Mouse (Mus musculus) left cerebral cortex, adult 18-20 months (tissue): ENCODE measurements at regions not wholly inside any gene's neighbourhood (a gene's known extent, or its start where the extent isn't known, plus 50 kb on each side); places are given as distances from the start of the nearest gene placed in this dataset.

Experiments used
- DNase-seq, 2 experiments: peaks; one replicate each; pipeline ENCODE4 v3.0.0; 2021 to 2022; ENCODE audit warnings: low spot score in 2 of 2, mixed read lengths in 1 of 2

DNA sequence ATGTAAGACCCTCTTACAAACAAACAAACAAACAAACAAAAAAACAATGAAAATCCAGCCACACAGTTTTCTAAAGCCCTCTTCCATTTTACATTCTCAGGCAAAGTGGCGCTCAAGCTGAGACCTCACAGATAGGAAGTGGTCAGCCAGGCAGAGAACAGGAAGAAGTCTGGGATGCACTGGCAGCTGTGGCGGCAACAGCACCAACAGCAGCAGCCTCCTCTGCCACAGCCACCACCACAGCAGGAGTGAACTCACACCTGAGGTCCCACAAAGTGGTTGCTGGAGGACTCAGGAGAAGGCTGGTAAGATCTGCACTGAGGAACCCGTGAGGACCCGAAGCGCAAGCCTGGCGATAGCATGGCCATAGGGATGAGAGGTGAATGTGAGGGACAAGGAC lies 156.3 kb downstream of the Grm4 start:
- DNase-seq = no peak

DNA sequence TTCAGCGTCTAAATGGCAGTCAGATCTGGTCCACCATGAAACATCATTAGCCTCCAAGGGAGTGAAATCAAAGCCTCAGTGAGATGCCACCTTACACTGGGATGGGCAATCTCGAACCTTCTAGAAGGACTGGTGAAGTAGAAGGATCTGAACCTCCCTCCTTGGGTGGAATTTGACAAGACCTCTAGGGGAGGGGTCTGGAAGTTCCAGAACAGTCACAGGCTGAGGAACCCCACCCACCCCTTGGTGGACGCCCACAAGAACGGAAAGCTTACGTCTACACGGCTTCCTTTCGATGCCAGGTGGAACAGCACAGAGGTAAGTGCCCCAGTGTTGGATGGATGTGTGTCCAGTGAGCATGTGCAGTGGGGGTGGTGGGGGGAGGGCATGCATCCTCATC lies 156.9 kb downstream of the Grm4 start:
- no peak for DNase-seq

DNA sequence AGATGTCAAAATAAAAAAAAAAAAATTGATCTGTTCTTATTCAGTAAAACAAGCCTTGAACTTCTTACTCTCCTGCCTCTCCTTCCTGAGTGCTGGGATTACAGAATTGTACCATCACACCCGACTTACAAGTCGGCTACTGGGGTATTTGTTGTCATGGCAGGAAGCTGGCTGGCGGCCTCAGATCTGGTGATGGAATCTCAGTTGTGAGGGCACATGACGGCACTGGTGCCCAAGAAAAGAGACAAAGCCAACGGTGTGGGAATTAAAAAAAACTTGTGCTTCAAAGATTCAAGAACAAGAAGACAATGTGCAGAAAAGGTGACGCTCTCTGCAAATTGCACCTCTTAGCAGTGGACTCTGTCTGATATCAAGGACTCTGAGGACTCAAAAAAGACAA lies 157.3 kb downstream of the Grm4 start:
- DNase-seq = no peak

DNA sequence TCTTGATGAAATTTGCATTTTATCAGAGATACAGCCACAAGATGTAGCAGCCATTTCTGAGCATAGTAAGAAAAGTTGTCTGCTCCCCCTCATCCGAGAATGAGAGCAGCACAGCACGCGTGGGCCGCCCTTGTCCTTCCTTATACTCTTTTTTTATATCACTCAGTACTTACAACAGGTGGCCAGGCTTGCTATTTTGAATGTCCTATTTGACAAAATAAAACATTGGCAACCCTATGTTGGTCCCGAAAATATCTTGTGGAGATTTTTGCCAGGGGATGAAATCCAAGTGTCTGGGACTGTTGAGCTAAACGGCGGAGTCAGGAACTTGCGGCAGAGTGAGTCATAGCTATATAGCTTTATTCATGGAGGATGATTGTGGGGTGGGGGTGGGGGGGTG lies 158.0 kb upstream of the Lemd2 start:
- peak; percentile 69 to 70 for DNase-seq

DNA sequence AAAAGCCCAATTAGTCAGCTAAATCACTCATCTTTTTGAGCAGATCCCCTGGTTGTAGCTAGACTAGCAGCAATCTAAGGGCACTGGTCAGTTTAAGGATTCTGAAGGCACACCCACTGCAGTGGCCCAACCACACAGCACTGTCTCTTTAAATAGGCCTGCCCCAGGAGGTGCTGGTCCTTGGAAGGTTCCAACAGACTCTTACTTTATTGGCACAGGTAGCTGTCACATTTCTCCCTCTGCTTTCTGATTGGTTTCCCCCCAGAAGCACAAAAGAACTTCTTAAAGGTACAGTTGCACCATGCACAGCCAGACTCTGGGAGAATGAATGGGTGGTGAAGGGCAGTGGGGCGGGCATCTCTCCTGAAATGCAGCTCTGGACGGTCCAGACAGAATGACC lies 157.1 kb upstream of the Lemd2 start:
- DNase-seq = no peak

DNA sequence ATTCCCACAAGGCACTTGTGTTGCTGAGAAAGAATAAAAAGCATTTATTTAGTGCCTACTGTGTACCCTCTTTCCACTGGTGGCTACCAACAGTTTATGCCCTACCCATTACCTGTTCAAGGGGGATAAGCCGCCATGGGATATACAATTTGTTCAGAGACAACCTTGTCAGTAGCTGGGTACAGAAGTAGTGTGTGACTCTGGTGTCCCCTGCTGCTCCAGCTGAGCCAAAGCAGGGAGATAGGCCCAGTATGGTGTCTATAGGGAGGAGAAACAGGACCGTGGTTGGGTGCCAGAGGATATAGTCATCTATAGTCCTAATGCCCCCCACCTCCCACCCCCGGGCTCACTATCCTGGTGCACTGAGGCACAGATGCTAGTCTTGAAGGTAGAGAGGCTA lies 152.6 kb upstream of the Lemd2 start:
- no peak for DNase-seq

DNA sequence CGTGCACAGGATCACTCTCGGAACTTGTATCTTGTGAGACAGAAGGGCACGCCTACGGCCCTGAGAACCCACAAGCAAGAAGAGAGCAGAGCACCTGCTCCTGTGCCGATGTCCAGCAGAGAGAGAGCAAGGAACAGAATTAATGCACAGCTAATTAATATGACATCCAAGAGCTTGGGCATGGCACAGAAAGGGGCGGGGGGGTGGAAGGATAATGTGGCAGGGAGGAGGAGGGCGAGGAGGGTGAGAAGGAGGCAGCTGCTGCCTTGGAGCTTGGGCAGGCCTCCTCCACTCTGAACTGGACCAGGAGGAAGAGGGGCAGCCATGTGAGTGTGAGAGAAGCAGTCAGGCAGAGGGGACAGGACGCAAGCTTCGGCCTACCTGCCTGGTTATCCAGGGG lies 151.4 kb upstream of the Lemd2 start:
- DNase-seq = no peak

DNA sequence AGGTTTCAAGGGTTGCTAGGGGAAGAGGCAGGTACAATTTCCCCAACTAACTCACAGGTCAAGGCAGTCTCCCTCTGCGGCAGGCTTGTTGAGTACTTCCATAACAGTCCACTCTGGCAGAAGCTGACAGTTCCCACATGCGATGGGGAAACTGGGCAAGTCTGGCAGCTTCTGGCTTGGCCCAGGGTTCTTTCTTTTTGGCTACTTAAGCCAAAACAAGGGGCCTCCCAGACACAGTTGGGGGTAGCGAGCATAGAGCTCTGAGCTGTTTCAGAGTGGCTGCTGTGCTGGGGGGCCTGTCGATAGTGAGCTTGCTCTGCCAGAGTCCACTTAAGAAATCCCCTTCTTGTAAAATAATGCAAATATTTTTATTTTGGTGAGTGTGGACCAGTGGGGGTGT lies 150.8 kb upstream of the Lemd2 start:
- no peak for DNase-seq

DNA sequence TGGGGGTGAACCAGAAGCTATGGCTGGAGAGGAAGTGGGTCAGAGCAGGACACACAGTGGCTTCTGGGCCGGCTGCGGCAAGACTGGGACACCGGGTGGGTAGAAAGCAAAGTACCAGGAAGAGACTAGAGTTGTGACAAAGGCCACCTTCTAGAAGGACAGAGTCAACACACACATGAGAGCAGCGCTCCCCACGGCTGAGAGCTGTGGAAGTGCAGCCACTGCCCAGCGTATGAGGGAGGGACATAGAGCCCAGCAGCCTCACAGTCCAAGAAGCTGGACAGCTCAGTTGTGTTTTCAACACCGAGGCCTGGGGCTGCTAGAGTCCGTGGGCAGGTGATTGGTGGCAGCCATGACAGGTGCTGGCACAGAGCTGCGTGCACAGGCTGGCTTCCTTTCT lies 145.6 kb upstream of the Lemd2 start:
- no peak for DNase-seq

DNA sequence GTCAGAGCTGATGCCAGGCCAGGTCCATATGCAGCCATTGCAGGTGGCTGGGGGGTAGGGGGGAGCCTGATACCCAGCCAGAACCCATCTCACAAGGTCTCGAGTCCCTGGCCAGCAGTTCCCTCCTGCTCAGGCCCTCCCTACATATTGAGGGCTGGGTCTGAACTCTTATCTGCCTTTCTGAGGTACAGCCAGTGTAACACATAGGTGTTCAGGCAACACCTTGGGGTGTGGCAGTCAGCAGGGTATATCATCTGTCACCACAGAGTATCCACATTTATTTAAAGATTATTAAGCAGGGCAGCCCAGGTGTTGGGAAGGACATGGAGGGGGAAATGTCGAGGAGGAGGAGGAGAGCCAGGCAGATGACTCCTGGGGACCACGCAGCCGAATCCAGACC lies 145.2 kb upstream of the Lemd2 start:
- DNase-seq = no peak

DNA sequence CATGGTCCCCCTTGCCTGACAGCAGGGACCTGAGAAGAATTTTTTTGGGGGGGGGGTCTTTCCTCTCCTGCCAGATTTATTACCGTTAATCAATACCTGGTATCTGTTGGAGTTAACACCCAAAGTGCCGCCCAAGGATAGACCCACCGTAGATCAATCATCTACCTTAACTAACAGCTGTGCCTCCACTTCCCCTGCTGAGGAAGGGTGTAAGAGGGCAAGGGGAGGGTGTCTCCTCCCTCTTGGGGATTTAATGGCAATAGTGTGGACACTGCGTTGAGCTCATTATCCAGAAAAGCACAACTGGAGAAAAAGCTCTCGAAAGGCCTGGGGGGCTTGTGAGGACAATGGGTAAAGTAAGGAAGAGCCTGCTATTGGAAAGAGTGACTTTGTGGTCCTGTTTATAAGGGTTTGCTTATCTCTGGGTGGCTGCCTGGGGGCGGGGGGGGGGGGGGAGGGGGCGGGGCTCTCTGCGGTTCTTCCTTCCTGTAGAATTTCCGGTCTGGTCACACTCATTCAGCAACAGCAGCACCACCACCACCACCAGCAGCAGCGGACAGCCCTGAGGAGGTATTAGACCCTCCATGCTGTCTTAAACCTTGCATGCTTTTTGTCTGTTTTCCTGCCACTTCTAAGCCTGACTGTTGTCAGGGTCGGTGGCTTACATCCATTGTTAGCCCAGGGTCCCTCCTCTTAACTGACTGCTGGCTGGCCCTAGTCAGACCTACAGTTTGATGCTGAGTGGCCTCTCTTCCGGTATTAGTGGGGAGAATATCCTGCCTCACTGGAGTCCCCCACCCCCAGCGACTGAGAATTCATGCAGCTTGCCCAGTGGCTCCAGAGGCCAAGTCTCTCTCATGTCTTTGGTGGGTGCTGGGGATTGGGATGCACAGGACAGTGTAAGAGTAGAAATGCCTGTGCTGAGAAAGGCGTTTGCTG lies 138.0 kb upstream of the Lemd2 start:
- no peak for DNase-seq

DNA sequence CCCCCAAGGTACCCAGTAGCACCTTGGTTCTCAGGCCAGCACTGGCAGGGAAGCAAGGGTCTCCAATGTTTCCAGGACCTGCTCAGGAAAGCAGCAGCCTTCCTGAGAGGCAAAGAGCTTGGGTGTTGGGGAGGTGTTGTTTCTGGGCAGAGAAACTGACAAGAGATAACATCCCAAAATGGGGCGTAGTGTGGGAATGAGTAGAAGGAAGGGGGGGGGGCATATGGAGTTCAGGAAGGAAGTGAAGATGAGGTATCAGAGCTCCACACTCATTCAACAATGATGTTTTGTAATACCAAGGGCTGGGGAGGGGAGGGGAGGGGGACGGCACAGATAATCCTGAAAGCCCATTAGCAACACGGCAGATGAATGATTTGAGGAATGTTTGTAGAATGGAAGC lies 135.6 kb upstream of the Lemd2 start:
- no peak for DNase-seq

DNA sequence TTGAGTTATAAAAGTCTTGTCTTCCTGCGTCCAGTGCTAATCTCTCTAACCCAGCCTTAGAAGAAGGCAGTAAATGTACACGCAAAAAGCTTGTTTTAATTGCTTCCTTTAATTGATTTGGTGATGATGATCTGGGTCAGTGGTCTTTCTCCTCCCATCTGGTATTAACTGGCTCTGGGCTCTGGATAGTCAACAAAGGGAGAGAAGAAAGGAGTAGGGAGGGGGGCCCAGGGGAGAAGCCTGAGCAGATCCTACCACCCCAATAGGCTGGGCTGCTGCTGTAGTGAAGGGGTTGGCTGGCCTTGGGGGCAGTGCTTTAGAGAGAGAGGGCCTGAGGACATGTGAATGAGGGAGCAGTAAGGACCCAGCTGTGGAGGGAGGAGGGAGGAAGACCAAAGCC lies 135.0 kb upstream of the Lemd2 start:
- DNase-seq = no peak

DNA sequence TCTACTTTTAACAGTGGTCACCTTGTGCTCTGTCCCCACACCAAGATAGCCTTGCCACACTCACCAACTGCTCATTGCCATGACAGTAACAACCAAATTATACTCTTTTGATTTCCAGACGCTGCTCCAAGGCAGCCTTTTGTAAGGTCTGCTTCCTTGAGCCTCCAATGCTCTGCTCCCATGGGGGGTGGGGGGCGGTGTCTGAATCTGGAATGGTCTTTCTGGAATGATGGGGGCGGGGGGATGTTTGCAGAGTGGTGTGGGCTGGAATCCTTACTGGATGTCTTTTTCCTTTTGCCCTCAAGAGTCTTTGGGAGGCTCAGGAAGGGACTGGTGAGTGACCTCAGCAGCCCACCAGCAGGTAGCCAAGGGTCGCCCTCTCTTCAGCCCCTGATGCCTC lies 131.4 kb upstream of the Lemd2 start:
- DNase-seq = no peak

DNA sequence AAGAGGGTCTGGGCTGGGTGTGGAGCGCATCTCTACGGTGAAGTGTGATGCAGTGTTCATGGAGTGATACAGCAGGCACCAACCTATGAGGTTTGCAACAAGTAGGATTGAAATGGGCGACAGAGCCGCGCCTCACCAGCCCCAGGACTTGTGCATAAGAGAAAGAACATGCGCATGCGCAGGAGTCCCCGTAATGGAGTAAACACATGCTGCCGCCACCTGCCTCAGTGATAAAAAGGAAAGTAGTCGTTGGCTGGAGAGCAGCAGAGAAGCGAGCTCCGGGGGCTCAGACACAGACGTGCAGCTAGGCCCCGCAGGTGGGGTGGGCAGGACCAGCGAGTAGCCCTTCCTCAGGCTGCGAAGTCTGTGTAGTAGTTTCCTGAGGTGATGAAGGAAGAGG lies 129.3 kb upstream of the Lemd2 start:
- no peak for DNase-seq

DNA sequence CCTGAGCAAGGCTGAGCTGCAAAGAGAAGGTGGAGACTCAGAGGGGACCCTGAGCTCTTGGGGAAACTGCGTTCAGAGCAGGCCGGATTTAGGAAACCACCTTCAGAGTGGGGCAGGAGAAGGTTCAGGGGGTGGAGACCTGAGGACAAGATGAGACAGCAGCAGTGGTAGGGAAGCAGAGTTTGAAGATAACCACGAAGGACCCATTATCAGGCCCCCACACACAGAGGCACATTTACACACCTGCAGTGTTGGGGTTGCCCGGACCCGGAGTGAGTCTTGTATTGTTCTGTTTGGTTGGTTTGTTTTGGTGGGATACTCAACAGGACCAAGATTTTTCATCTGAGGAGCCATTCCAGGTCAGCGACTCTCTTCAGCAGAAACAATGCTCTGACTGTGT lies 128.9 kb upstream of the Lemd2 start:
- DNase-seq = no peak

DNA sequence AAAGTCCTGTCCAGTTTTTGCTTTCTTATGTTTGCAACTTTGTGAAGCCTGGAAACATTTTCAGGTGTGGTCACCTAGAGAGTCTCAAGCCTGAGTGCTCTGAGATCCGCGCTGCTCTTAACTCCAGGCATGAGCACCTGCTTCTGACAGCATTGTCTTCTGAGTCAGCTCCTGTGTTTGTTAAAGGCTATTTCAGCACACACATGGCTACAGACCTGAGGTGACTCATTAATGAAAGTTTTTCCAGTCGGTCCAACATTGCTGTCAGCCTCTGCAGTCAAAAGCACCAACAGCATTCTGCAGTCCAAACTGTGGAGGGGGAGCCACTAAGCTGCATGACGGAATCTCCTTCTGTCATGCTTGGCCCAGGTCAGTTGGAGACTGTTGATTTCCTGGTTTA lies 127.8 kb upstream of the Lemd2 start:
- DNase-seq = no peak

DNA sequence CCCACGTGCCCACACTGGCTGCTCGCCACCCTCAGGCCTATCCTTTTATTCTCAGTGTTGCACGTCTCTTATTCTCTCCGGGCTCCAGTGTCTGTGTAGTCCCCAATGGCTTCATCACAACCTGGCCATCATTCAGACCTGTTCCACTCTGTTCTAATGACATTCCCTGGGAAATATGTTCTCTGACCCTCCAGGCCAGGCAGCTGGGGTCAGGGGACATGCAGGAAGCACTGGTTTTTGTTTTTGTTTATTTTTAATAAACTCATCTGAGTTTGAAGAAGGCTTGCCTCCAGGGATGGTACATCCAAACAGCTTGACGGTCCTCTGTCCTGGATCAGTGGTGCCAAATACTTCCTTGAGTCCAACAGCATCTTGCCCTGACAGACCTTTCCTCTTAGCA lies 127.4 kb upstream of the Lemd2 start:
- no peak for DNase-seq

DNA sequence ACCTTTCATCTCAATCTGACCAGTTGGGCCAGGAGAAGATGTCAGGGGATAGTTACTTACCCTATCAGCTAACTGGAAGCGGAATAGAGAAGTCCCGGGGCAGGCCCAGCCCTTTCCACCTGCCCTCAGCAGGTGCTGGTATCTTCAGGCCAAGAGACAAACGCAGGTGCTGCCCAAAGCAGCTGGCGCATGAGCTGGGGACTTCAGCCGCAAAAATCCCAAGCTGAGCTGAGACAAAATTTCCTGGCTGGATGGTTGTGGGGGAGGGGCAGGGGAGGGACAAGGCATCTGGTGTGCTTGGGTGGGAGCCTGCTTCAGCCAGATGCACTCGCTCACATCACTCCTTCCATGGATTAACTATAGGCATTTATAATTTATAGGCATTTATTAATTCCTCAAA lies 125.5 kb upstream of the Lemd2 start:
- DNase-seq = no peak

DNA sequence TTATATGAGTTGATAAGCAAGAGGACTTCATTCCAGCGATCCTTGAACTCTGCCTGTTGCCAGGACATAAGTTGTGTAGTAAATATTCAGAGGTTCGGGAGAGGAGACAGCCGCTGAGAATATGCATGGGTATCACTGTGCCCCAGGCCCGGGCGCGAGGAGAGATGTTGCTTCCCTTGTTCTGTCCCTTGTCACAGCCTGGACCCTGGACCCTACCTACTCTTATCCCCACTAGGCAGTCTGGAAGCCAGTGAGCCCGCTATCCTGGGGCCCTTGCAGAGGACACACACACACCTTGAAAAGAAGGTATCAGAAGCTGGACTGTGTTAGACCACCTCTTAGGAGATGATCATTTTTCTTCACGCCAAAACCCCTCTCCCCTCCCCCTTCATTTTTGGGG lies 124.9 kb upstream of the Lemd2 start:
- DNase-seq = no peak

DNA sequence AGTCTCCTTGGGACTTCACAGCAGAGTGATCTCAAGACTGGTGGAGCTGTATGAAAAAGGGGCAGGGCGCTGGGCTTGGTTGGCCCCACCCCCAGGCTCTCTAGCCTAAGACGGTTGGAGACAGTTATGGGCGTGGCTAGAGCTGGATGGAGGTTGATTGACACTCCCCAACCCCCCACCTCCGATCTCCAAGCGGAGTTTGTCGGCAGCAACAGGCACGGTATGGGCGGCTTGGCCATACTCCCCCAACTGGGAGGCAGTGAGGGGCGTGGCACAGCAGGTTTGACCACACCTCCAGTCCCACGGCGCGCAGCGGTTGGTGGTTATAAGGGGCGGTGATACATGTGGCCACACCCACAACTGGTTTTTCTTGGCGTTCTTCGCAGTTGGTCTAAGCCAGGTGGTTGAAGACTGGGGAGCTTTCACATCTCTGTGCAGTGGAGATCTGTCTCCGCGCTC lies 120.8 kb upstream of the Lemd2 start:
- DNase-seq = peak in 1 of 2 experiments; percentile 27

DNA sequence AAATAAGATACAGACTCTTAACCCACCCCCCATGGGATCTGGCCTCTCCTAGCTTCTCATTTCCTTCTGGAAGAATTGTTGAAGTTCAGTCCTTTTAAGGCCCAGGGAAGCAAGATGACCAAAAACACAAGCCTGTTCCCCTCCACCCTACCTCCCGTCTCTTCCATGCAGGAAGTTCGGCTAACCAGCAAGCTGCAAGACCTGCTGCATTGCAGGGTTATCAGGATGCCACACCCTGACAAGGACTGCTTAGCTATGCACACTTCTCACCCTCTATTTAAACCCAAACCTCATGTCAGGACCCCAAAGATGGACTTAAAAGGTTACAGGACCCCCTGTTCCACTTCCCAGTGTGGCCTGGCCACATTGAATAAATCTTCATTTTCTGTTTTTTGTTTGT lies 119.2 kb upstream of the Lemd2 start:
- no peak for DNase-seq

DNA sequence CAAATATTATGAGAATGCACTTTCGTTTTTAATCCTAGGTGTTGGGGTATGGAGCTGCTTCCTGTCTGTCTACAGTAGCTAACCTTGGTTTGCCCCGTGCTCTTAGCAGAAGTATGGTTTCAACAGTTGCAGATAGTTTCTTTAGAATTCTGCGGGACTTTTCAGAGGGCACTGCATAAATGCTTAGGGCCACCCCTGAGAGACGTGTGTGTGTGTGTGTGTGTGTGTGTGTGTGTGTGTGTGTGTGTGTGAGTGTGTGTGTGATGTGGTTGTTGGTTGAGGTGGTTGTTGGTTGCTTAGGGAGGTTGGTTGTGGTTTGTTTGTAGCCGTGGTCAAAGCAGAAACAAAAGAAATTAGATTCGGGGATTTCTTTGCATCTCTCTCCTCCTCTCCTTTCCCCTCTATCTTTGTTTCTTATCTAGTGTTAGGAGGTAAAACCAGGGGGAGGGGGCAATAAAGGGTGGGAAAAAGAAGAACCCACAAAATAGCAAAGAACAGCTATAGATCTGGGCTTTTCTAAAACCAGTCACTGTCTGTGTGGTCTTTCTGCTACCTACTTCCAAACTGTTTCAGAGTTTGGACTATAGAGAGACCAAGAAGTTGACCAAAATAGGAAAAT lies 118.7 kb upstream of the Lemd2 start:
- DNase-seq = no peak
